Mouse (Mus musculus) CD4-positive, CD25-positive, alpha-beta regulatory T cell, adult 2 months (primary cell): ENCODE data around the gene Gm14180.
"Not testable (repeated sequence)": the region's sequence is repeated elsewhere in the genome, so short reads cannot be mapped to it uniquely, and the experiment has no call there.

Source experiments
- DNase-seq: peaks from one replicate; pipeline ENCODE4 v3.0.0-alpha.2; 2012; ENCODE audit warnings: low read depth, low spot score

Gm14180 gene

DNA sequence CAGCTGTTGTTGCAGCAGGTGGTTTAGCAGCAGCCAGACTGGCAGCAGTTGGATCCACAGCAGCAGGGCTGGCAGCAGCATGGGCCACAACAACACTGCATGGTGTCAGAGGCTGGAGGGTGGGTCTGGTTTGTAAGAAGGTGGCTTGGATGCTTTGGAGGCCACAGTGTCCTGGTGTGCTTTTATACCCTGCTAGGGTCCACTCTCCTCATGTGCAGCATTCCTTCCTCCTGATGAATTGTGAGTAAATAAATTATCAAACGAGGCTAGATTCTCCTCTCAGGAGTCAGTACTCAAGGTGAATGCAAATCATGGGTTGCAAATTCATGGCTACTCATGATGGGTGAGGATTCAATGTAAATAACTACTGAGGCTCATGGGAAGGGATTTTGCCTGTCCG is at the start of gene Gm14180:
Gene Gm14180 (minus strand): TSS at position 101 of the 400 bp plus-strand sequence.
- DNase-seq: no peak

DNA sequence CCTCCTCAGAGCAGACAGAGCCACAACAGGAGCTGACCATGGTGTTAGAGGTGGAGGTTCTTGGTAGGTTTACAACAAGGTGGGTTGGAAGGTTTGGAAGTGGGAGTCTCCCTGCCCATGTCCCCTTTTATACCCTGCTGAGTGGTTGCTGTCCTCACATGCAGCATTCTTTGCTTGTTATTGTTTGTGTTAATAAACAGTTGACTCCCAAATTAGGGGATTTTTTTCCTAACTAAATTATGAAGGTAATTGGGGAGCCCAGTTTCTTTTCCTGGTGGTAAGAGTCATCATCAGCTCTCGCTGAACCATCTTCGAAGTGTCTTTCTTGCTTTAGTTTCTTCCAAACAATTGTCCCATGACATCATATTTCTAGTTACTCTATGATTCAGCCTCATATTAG is 46.5 kb upstream of the Gm14180 start, which contains the start of gene Krtap4-8:
Gene Krtap4-8 (minus strand): TSS at position 101 of the 400 bp plus-strand sequence.
- DNase-seq: no peak

DNA sequence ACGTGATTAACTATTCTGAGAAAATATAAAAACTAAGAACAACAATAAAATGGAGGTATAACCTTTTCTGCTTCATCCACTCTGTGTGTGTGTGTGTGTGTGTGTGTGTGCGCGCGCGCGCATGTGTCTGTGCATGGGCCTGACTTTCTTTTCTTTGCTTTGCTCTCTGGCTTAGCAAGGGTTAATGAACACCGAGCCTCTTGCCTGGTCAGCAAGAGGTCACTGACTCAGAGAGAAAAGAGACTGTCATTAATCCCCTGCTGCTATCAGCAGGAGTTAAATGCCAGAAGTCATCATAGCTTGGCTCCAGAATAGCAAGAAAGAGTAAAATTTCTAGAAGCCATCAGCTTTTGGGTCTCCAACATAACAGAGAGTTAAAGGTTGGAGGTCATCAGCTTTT is 44.3 kb upstream of the Gm14180 start:
- DNase-seq: no peak

DNA sequence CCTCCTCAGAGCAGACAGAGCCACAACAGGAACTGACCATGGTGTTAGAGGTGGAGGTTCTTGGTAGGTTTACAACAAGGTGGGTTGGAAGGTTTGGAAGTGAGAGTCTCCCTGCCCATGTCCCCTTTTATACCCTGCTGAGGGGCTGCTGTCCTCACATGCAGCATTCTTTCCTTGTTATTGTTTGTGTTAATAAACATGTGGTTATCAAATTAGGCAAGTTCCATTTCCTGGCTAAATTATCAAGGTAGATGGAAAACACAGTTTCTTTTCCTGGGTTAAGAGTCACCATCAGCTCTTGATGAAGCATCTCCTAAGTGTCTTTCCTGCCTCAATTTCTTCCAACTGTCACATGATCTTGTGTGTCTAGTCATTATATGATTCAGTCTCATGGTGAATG is 38.7 kb upstream of the Gm14180 start, which contains the start of gene Gm11595:
Gene Gm11595 (minus strand): TSS at position 101 of the 400 bp plus-strand sequence.
- DNase-seq: not testable (repeated sequence)

DNA sequence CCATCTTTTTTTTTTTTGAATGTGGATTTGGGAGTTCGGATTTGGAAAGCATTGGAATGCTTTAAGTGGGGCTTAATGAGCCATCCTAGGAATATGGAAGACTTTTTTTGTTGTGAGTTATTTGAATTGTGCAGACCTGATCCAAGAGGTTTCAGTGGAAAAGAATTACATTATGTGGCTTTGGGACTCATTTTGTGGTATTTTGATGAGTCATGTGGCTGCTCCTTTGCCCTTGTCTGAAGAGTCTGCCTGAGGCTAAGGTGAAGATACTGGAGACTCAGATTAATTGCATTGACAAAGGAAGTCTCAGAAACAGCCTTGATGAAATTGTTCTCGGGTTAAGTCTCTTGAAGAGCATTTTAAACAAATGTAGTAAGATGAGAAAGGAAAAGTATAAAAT is 34.3 kb upstream of the Gm14180 start:
- no peak for DNase-seq

DNA sequence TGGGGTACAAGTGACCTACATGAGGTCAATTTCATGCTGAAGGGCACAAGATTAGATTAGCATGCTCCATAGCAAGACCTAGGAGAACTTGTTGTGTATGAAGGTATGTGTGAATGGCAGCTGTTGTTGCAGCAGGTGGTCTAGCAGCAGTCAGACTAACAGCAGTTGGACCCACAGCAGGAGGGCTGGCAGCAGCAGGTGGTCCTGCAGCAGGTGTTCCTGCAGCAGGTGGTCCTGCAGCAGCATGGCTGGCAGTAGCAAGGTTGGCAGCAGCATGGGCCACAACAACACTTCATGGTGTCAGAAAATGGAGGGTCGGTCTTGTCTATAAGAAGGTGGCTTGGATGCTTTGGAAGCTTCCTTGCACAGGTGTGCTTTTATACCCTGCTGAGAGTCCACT is 24.8 kb upstream of the Gm14180 start:
- DNase-seq: no peak

DNA sequence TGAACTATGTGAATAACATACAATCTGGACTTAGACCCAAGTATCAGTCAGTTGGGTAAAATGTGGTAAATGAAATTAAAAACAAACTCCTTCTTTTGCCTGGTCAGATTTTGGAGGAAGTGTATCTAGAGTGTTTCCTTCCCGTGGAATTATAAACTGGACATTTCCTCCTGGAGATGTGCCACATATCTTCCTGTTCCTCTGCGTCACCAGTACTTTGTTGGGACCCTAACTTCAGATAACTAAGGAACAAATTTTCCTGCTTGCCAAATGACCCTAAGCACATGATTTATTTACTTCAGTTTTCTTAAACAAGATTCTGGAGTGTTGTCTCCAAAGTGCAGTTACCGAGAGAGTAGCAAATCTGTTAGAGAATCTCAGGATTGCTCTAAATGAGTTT is 9.9 kb upstream of the Gm14180 start:
- no peak for DNase-seq

DNA sequence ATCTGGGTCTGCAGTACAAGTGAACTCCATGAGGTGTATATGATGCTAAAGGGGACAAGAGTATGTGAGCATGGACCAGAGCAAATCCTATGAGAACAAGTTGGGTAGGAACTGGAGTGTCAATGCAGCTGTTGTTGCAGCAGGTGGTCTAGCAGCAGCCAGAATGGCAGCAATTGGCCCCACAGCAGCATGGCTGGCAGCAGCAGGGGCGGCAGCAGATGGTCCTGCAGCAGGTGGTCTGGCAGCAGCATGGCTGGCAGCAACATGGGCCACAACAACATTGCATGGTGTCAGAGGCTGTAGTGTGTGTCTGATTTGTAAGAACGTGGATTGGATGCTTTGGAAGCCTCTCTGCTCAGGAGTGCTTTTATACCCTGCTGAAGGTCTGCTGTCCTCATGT is 10.0 kb downstream of the Gm14180 start:
- DNase-seq: no peak

DNA sequence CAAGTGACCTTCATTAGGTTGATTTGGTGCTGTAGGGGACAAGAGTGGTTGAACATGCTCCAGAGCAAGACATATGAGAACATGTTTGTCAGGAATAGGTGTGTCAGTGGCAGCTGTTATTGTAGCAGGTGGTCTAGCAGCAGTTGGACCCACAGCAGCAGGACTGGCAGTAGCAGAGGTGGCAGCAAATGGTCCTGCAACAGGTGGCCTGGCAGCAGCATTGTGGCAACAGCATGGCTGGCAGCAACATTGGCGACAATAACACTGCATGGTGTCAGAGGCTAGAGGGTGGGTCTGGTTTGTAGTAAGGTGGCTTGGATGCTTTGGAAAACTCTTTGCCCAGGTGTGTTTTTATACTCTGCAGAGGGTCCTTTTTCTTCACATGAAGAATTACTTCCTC is 15.3 kb downstream of the Gm14180 start:
- no peak for DNase-seq

DNA sequence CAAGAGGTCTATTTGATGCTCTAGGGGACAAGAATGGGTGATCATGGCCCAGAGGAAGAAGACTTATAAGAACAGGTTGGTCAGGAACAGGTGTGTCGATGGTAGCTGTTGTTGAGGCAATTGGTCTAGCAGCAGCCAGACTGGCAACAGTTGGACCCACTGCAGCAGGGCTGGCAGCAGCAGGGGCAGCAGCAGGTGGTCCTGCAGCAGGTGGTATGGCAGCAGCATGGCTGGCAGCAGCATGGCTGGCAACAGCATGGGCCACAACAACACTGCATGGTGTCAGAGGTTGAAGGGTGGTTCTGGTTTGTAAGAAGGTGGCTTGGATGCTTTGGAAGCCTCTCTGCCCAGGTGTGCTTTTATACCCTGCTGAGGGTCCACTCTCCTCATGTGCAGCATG is 43.6 kb downstream of the Gm14180 start, which contains the start of gene Gm14190:
Gene Gm14190 (minus strand): TSS at position 278 of the 400 bp plus-strand sequence.
- DNase-seq: no peak

DNA sequence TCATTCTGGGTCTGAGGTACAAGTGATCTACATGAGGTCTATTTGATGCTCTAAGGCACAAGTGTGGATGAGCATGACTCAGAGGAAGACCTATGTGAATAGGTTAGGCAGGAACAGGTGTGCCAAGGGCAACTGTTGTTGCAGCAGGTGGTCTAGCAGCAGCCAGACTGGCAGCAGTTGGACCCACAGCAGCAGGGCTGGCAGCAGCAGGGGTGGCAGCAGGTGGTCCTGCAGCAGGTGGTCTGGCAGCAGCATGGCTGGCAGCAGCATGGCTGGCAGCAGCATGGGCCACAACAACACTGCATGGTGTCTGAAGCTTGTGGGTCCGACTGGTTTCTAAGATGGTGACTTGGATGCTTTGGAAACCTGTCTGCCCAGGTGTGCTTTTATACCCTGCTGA is 48.9 kb downstream of the Gm14180 start:
- not testable (repeated sequence) for DNase-seq
